Mouse (Mus musculus): ENCODE data around the gene Prkn.

- TF ChIP-seq GATA1 (IDR thresholded peaks at IDR 0.05; ENCODE audit: borderline replicate concordance, low read length) (no peak), FLI1 (IDR thresholded peaks at IDR 0.05; ENCODE audit: low read length) (no peak)
These were observed 1223.3 kb downstream of the Prkn start for GRCm38 (mm10) chr17:12063533-12063932.
